Mouse (Mus musculus): ENCODE measurements around the gene Zswim1.
"Not testable (repeated sequence)": the region's sequence is repeated elsewhere in the genome, so short reads cannot be mapped to it uniquely, and the experiment has no call there.

The Zswim1 gene

DNA sequence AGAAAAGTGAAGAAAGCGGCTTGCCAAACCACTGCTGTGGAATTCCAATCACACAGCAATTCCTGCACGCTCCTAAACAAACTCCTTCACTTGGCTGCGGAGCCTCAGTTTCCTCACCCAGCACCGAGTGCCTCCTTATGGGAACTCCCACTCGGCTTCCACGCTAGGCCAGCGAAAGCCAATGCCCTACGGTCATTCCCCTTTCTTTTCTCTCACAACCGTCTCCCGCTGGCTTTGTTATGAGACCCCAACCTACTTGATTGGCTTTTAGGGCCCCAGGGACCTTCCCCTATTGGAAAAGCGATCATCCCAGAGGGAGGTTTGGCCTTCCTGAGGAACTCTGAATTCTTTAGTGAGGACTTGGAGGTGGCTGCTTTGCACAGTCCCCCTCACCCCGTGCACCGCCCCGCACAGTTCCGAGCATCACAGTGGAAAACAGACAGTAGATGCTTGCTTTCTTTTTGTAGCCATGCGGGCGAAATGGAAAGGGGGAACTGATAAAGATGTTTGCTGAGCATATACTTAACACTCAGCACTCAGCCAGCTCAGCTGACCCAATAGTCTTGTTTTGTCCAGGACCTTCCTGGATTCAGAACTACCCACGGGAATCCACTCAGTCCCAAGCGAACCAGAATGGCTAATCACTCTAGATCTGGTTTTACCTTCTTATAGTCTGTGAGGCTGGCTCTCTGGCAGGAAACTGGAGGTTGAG is 35.5 kb downstream of the Zswim1 start:
- in situ Hi-C loops (cut with MboI; ENCODE audit: unreplicated experiment in 2 of 2): no loop called here

DNA sequence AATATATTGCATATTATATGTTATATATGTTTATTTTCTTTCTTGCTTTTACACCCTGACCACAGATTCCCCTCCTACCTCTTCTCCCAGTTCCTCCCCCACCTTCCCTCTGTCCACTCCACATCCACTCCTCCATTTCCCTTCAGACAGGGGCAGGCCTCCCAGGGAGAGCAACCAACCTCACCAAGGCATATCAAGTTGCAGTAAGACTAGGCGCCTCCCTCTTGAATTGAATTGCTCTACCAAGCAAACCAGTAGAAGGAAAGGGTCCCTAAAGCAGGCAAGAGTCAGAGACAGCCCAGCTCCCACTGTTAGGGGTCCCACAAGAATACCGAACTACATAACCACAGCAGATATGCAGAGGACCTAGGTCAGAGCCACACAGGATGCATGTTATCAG is 36.7 kb downstream of the Zswim1 start:
- in situ Hi-C loops (cut with MboI; ENCODE audit: unreplicated experiment in 2 of 2): no loop called here

DNA sequence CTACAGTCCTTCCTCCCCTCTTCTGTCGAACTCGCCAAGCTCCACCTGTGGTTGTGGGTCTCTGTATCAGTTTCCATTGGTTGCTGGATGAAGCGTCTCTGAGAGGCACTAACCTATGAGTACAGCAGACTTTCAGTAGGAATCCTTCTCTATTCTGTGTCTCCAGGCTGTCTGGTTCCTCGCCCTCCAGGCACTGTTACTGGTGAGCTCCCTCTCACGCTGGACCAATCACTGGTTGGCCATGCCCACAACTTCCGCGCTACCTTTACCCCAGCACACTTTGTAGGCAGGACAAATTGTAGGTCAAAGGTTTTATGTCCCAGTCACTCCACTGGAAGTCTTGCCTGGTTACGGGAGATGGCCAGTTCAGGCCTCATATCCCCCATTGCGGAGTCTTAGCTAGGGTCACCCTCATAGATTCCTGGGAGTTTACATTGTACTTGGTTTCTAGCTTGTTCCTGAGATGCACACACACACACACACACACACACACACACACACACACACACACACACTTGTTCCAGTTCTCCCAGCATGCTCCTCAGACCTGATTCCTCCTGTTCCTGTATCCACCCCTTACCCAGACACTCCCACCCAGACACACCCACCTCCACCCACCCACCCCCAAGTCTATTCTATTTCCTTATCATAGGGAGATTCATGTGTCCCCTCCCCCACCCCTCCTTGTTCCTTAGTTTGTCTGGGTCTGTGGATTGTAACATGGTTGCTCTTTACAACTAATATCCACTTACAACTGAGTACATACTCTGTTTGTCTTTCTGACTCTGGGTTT is 37.4 kb downstream of the Zswim1 start:
- in situ Hi-C loops (cut with MboI; ENCODE audit: unreplicated experiment in 2 of 2): no loop called here

DNA sequence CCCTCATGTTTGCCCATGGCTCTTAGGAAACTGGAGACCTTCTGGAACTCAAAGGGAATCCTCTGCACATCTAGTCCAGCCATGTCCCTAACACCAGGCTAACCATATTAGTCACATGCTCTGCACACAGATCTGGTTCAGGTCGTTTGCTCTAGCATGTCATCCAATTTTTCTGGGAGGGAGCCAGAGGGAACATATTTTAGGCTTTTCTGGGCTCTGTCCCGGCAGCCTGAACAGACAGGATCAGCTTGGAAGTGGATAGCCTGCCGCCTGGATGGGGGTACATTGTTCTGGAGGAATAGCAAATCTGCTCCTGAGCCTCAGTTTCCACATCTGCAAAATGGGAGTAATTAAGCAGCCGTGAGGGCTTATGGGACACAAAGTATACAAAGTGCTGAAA is 38.6 kb downstream of the Zswim1 start:
- in situ Hi-C loops (cut with MboI; ENCODE audit: unreplicated experiment in 2 of 2): no loop called here

DNA sequence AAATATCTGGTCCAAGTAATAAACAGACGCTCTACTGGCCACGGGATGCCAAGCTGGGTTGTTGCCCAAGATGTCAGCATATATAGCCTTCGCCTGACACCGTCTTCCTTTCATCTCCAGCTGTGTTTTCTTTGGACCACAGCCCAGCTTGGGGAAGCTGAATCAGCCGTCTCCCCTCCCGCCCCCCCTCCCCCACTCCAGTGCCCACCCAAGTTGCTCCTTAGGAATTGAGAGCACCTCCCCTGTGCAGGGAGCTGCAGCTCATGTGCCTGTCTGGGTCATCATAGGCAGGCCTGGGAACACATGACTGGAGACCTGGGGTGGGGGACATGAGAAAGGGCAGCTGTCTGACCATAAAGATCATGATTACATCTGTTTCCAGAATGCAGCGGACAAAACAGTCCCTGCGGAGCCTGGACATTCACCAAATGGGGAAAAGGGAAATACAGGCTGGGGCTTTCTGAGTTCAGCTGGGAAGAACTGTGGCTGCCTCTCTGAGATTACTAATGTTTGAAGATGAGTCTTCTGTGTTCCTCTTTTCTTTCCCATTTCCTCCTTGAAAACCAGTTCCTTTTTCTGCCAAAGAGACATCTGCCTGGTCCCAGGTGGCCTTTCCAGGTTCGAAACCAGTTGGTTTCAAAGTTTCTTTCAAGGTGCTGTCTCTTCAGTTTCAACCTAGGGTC is 39.8 kb downstream of the Zswim1 start:
- in situ Hi-C loops (cut with MboI; ENCODE audit: unreplicated experiment in 2 of 2): no loop called here

DNA sequence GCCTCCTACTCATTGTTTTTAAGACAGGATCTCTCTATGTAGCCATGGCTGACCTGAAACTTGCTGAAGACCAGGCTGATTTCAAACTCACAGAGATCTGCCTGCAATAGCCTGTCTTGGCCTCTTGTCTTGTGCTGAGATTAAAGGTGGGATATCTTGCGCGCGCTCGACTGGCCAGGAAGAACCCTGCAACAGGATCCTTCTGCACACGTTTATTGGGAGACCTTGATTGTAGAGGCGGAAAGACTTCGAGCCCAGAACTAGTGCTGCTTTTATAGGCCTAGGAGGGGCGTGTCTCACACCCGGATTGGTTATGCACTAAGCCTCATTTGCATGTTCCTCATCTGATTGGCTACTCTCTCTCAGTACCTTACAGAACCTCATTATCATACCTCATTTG is 40.9 kb downstream of the Zswim1 start:
- in situ Hi-C loops (cut with MboI; ENCODE audit: unreplicated experiment in 2 of 2): not testable (repeated sequence)

DNA sequence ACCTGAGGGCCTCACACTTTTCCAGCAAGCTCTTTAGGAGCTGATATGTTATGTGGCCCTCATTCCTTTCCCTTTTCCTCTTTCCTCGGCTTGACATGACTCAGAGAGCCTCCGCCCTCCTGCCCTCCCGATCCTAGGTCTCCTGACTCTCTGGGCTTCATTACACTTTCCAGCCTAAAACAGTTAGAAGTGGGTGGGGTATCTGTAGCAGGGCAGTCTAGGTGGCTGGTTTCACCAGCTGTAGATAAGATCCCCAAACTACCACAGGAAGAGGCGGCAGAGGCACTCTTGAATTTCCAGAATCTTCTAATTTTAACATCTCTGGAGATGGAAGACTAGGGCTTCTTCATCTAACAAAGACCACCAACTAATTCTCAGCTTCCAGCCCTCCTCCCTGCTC is 42.1 kb downstream of the Zswim1 start:
- in situ Hi-C loops (cut with MboI; ENCODE audit: unreplicated experiment in 2 of 2): no loop called here

DNA sequence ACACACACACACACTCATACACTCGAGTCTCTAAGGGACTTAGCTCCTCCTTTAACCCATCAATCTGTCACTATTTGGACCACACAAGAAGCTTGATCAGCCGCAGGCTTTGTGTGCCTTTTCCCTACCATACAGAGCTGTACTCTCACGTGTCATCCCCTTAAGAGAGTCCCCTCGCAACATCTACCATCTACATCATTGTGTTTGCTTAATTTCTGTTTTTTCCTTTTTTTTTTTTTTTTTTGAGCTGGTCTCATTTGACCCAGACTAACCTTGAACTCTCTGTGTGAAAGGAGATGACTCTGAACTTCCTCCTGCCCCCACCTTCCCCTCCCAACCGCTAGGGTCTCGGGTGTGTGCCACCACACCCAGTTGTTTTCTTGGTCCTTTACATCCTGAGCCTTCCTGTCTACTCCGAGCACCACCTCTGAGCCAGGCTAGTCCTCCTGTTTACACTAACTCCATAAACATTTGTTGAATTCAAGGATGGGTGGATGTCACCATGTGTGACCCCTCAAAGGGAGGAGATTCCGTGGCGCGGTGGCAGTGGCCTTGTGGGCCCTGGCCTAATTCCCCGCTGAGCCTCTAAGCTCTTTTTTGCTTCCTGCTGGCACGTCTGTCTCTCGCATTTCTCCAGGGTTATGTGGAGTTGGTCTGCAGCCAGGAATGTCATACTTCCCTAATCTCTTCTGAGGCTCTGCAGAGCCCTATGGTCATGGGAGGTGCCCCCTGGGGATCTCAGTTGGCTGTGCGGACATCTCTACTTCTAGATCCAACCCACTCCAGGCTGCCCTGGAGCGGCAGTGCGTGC is 44.5 kb downstream of the Zswim1 start:
- in situ Hi-C loops (cut with MboI; ENCODE audit: unreplicated experiment in 2 of 2): no loop called here

DNA sequence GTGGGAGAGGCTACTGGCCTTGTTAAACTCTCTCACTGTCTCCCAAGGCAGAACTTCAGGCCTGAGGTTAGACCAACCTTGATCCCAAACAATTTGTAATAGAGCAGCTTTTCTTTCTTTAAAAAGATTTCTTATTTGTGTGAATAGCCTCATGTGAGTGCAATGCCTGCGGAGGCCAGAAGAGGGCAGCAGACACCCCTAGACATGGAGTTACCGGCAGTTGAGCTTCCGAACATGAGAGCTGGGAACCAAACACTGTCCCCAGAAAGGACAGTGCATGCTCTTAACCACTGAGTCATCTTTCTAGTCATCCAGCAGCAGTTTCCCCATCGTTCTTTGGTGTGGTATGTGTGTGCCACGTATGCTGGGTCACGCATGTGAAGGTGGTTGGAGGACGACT is 45.1 kb downstream of the Zswim1 start:
- in situ Hi-C loops (cut with MboI; ENCODE audit: unreplicated experiment in 2 of 2): no loop called here

DNA sequence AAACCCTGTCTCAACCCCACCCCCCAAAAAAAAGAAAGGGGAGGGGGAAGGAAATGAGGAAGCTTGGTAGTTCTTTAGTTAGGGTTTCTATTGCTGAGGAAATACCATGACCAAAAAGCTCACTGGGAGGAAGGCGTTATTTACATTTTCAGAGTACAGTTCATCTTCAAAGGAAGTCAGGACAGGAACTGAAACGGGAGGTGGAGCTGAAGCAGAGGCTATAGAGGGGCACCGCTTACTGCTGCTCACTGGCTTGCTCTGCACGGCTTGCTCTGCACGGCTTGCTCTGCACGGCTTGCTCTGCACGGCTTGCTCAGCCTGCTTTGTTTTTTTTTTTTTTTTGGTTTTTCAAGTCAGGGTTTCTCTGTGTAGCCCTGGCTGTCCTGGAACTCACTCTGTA is 46.0 kb downstream of the Zswim1 start:
- in situ Hi-C loops (cut with MboI; ENCODE audit: unreplicated experiment in 2 of 2): no loop called here

DNA sequence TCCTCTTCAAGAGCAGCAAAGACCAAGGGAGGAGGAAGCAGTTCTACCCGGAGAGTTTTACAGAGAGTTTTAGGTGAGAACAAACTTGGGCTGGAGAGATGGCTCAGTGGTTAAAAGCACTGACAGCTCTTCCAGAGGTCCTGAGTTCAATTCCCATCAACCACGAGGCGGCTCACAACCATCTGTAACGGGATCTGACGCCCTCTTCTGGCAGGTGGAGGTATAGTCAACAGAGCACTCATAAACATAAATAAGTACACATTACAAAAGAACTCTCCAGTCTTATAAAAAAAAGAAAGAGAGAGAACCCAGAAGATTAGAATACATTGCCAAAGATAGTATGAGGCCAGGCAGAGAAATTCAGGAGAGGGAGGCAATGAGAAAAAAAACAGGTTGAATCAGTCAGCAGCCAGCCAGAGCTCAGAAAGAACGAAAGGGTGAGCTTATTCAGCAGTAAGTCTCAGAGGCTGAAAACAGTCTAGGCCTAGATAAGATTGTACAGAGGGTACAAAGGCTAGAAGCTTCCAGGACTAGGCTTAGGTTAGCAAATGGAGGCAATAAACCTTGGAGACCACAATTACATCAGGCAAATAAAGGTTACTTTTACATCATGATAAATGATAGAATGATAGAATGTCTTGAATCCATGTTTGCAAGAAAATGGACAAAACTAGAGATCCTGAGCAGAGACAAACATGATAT is 49.3 kb downstream of the Zswim1 start:
- in situ Hi-C loops (cut with MboI; ENCODE audit: unreplicated experiment in 2 of 2): loop anchor here in 1 of 2 experiments (5.0 kb wide), 1 partner anchor 39 kb away; the partner anchor contains the start of genes Ctsa and Neurl2

DNA sequence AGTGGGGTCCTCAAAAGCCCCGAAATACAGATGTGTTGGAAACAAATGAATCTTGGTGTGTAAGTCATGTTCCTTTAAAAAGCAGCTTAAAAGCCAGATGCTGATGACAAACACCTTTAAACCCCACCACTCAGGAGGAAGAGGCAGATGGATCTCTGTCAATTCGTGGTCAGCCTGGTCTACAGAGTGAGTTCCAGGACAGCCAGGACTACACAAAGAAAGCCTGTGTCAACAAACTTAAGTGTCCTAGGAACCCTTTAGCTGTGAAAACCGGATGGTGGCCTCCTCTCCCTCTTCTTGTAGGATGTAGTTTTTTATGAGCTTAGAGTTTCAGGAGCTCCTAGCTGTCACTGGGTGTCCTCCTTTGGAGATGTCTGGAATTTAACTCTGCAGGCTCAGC is 51.1 kb downstream of the Zswim1 start:
- in situ Hi-C loops (cut with MboI; ENCODE audit: unreplicated experiment in 2 of 2): loop anchor here in 1 of 2 experiments (5.0 kb wide), 1 partner anchor 41 kb away; the partner anchor contains the start of genes Ctsa and Neurl2

DNA sequence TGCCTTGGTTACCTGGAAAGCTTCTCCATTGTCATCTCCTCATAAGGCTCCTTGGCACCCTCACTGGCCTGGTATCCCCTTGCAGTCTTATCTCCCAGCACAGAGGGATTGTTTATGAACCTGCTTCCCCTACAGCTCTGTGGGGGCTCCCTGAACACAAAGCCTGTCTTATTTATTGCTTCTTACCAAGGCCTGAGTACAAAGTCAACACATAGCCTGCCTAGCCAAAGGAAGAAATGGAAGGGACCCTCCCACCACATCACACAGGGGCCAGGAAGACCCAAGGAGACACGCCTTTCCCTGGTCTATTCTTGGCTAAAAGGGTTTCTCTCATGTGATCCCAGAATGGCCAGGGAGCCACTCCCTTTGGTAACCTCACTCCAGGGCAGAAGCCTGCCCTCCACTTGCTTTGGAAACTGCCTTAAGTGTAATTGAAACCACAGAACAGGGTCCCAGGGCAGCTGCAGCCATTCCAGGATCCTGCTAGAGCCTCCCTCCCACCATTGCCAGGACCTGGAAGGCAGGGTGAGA is 51.8 kb downstream of the Zswim1 start:
- in situ Hi-C loops (cut with MboI; ENCODE audit: unreplicated experiment in 2 of 2): loop anchor here in 1 of 2 experiments (5.0 kb wide), 1 partner anchor 42 kb away; the partner anchor contains the start of genes Ctsa and Neurl2

DNA sequence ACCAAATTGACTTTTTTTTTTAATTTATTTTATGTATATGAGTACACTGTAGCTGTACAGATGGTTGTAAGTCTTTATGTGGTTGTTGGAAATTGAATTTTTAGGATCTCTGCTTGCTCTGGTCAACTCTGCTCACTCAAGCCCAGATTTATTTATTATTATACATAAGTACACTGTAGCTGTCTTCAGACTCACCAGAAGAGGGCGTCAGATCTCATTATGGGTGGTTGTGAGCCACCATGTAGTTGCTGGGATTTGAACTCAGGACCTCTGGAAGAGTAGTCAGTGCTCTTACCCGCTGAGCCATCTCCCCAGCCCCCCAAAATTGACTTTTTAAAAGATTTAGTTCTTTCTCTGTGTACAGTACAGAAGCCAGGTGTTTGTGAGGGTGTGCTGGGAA is 53.2 kb downstream of the Zswim1 start:
- in situ Hi-C loops (cut with MboI; ENCODE audit: unreplicated experiment in 2 of 2): loop anchor here in 1 of 2 experiments (5.0 kb wide), 2 partner anchors 37 to 43 kb away; partner anchors contain the start of genes Ctsa, Neurl2 and Zfp335

Data from v-Abl transformed pro-B cells (cell line).